Mouse (Mus musculus) E14TG2a.4 (cell line): Measurements from ENCODE around the gene Prkcsh.

Experiments
- CTCF ChIP-seq: conservative IDR thresholded peaks from 2 replicates; pipeline ENCODE4 v1.5.1; 2014; ENCODE audit warnings: low read length
- POU5F1 ChIP-seq: IDR thresholded peaks from 2 replicates; pipeline ENCODE4 v1.6.1; 2014; ENCODE audit warnings: low read length, borderline replicate concordance

GRCm38 (mm10) chr9:22012731-22013130, 10.1 kb downstream of the Prkcsh start:
- TF ChIP-seq CTCF (no peak), POU5F1 (no peak)
